Mouse (Mus musculus) lung, postnatal 0 days (tissue): ENCODE data around the gene Eid3. TPM values are rescaled to one million over a fixed set of nuclear protein-coding genes. Genes with fewer than 3 reads are reported as not detected.

Source experiments
- ATAC-seq: fragments of 200-750 bp; cut with Nextera tagmentation; 2 replicates; pipeline ENCODE4 v1.8.0; 2017; ENCODE audit warnings: moderate library complexity
- DNase-seq: peaks from one replicate; pipeline ENCODE4 v3.0.0-alpha.2; 2016; ENCODE audit warnings: low spot score
- H3K27ac ChIP-seq: fragments of 300-500 bp; sonication (generic); 2 replicates; pipeline ENCODE4 v1.5.1; 2014; ENCODE audit warnings: antibody characterized with exemption, mild to moderate bottlenecking, low read length, mixed read lengths
- H3K27me3 ChIP-seq: fragments of 300-500 bp; sonication (generic); replicated peaks from 2 replicates; pipeline ENCODE4 v1.6.1; 2014; ENCODE audit warnings: low read length, mixed read lengths; ENCODE audit not compliant: insufficient read depth
- H3K36me3 ChIP-seq: fragments of 300-500 bp; sonication (generic); 2 replicates; pipeline ENCODE4 v1.6.1; 2014; ENCODE audit warnings: low read length, mixed read lengths; ENCODE audit not compliant: insufficient read depth
- H3K4me1 ChIP-seq: fragments of 300-500 bp; sonication (generic); 2 replicates; pipeline ENCODE4 v1.6.1; 2014; ENCODE audit warnings: antibody characterized with exemption, low read depth, low read length, mixed read lengths; ENCODE audit not compliant: insufficient read depth
- H3K4me2 ChIP-seq: fragments of 300-500 bp; sonication (generic); replicated peaks from 2 replicates; pipeline ENCODE4 v1.6.1; 2014; ENCODE audit warnings: low read depth, mild to moderate bottlenecking, low read length, moderate library complexity, mixed read lengths
- H3K4me3 ChIP-seq: fragments of 300-500 bp; sonication (generic); 2 replicates; pipeline ENCODE4 v1.5.1; 2014; ENCODE audit warnings: low read depth, low read length
- H3K9ac ChIP-seq: fragments of 300-500 bp; sonication (generic); replicated peaks from 2 replicates; pipeline ENCODE4 v1.6.1; 2014; ENCODE audit warnings: low read depth, mild to moderate bottlenecking
- H3K9me3 ChIP-seq: fragments of 300-500 bp; sonication (generic); 2 replicates; pipeline ENCODE4 v1.6.1; 2016; ENCODE audit warnings: low read length, mixed read lengths
- CTCF ChIP-seq: IDR thresholded peaks from 2 replicates; pipeline ENCODE4 v1.5.1; 2016; ENCODE audit warnings: antibody characterized with exemption, mild to moderate bottlenecking
- EP300 ChIP-seq: IDR thresholded peaks from 2 replicates; pipeline ENCODE4 v1.6.1; 2016; ENCODE audit warnings: antibody characterized with exemption, mild to moderate bottlenecking, control low read depth
- WGBS: fragments of 180-500 bp; shearing (Covaris S2); extraction: QIAGEN DNeasy Blood & Tissue Kit; methylation state at CpG from one replicate; pipeline ENCODE4 v1.1.7; 2014; 5-methylcytosine and 5-hydroxymethylcytosine counted together
- polyA plus RNA-seq: library from polyadenylated mRNA; unstranded; fragments of >200 nt; fragmentation: Nextera tagmentation; extraction: Ambion mirVana; gene quantifications from 2 replicates; pipeline ENCODE4 v1.2.1, GENCODE M21; 2015

Eid3 gene
- polyA plus RNA-seq, 1 experiment from 2014 or later, result not detected

DNA sequence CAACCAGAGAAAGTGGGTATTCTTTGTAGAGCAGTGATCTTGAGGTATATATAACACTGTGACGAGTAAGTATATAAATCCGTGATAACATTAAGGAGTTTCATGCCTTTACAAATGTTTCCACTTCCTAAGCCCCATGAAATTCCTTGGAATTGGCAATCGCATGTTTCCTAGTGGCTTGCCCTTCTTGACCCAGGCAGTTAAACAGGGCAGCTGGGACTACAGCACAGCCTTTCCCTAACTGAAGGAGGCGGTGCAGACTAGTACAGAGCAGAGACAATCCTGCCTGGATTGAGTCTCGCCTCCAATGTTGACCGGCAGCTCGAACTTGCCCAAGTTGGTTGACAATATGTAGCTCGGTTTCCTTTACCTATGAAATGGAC lies 6.9 kb upstream of the Eid3 start:
- H3K36me3 ChIP-seq, result no peaks in the 10 kb centered on the region
- H3K9ac ChIP-seq, result peak overlapping the region; percentile 78
- H3K27ac ChIP-seq, result peak overlapping the region; percentile 94
- no peaks in the 10 kb centered on the region for H3K4me1 ChIP-seq
- peak; percentile 77 for DNase-seq
- WGBS, result under 1% methylated on average over 8 of the region's 8 CpGs
- H3K4me2 ChIP-seq, result peak overlapping the region; percentile 88
- H3K27me3 ChIP-seq, result no peaks in the 10 kb centered on the region
- H3K9me3 ChIP-seq, result no peaks in the 10 kb centered on the region
- peak overlapping the region; percentile 79 for H3K4me3 ChIP-seq
- peak; percentile 49 for ATAC-seq
- TF ChIP-seq CTCF (peak; percentile 58), EP300 (no peak)

- peak; percentile 49 for ATAC-seq
These were observed 6.1 kb upstream of the Eid3 start for GRCm38 (mm10) chr10:82860181-82860928.

GRCm38 (mm10) chr10:82860929-82861315 lies 5.5 kb upstream of the Eid3 start:
- H3K36me3 ChIP-seq, result no peaks in the 10 kb centered on the region
- H3K27me3 ChIP-seq, result no peaks in the 10 kb centered on the region
- ATAC-seq (no peak), DNase-seq (no peak)
- WGBS, result 9% methylated on average over 8 of the region's 8 CpGs
- H3K9me3 ChIP-seq, result no peaks in the 10 kb centered on the region
- H3K9ac ChIP-seq, result peak overlapping the region; percentile 78; the same call in 1 of the 2 replicates
- H3K4me3 ChIP-seq, result peak overlapping the region; percentile 79
- no peak for TF ChIP-seq CTCF
- no peak for TF ChIP-seq EP300
- H3K4me2 ChIP-seq, result peak overlapping the region; percentile 88
- H3K4me1 ChIP-seq, result no peaks in the 10 kb centered on the region
- H3K27ac ChIP-seq, result peak overlapping the region; percentile 94

More at GRCm38 (mm10) chr10:82860181-82860928, 6.1 kb upstream of the Eid3 start:
- no peaks in the 10 kb centered on the region for H3K9me3 ChIP-seq
- H3K27me3 ChIP-seq, result no peaks in the 10 kb centered on the region
- 1% methylated on average over 45 of the region's 50 CpGs for WGBS
- H3K27ac ChIP-seq, result peak overlapping the region; percentile 94
- peak; percentile 26; the same call in 1 of the 2 replicates for TF ChIP-seq CTCF
- TF ChIP-seq EP300, result no peak
- no peaks in the 10 kb centered on the region for H3K36me3 ChIP-seq
- H3K9ac ChIP-seq, result peak overlapping the region; percentile 78
- H3K4me3 ChIP-seq, result peak overlapping the region; percentile 79
- peak; percentile 76 for DNase-seq
- H3K4me1 ChIP-seq, result no peaks in the 10 kb centered on the region
- peak overlapping the region; percentile 88 for H3K4me2 ChIP-seq

- no peak overlapping the region for H3K9ac ChIP-seq
- ATAC-seq (no peak), DNase-seq (peak; percentile 35)
- no peak overlapping the region for H3K4me2 ChIP-seq
- H3K4me1 ChIP-seq, result no peaks in the 10 kb centered on the region
- H3K36me3 ChIP-seq, result 0 out of 2 replicates have a peak, but pooled peaks cover 6% of the 10 kb centered on the region
- H3K27ac ChIP-seq, result no peak overlapping the region
- 53% methylated on average over 5 of the region's 5 CpGs for WGBS
- H3K4me3 ChIP-seq, result no peak overlapping the region
- TF ChIP-seq EP300, result no peak
- no peak for TF ChIP-seq CTCF
- no peaks in the 10 kb centered on the region for H3K27me3 ChIP-seq
- no peaks in the 10 kb centered on the region for H3K9me3 ChIP-seq
These were observed 3.2 kb upstream of the Eid3 start for GRCm38 (mm10) chr10:82863106-82863680.

DNA sequence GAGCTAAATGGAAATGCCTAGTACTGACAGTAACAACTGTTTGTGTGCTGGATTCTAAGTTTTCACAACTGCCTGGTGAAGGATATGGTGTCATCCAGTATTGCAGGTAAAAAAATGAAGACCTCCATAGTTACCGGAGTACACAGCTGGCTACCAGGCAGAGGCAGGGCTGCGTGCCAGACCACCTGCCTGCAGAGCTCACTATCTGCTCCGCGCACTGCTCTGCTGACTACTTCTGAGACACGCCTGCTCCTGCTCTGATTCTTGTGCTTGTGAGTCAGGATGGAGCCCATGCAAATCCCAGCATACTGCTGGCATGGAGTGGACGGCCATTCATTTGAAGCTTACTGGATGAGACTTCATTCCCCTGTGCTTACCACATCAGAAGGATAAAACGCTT lies 2.6 kb upstream of the Eid3 start:
- H3K4me2 ChIP-seq, result no peak overlapping the region
- H3K27me3 ChIP-seq, result no peaks in the 10 kb centered on the region
- no peaks in the 10 kb centered on the region for H3K4me1 ChIP-seq
- TF ChIP-seq EP300, result no peak
- no peak for TF ChIP-seq CTCF
- no peak for DNase-seq
- no peak overlapping the region for H3K9ac ChIP-seq
- H3K36me3 ChIP-seq, result 0 out of 2 replicates have a peak, but pooled peaks cover 6% of the 10 kb centered on the region
- no peak for ATAC-seq
- no peak overlapping the region for H3K27ac ChIP-seq
- no peak overlapping the region for H3K4me3 ChIP-seq
- no peaks in the 10 kb centered on the region for H3K9me3 ChIP-seq
- 63% methylated on average over 7 of the region's 7 CpGs for WGBS

- TF ChIP-seq EP300 (no peak), CTCF (no peak)
- Histone ChIP-seq H3K4me2 (no peak overlapping the region), H3K36me3 (0 out of 2 replicates have a peak, but pooled peaks cover 6% of the 10 kb centered on the region), H3K4me1 (no peaks in the 10 kb centered on the region), H3K27me3 (no peaks in the 10 kb centered on the region), H3K4me3 (no peak overlapping the region), H3K9me3 (no peaks in the 10 kb centered on the region), H3K27ac (no peak overlapping the region), H3K9ac (no peak overlapping the region)
- ATAC-seq, result no peak
- DNase-seq, result no peak
- 85% methylated on average over 18 of the region's 18 CpGs for WGBS
These were observed 406 bp downstream of the Eid3 start for GRCm38 (mm10) chr10:82866832-82867231.
